Mouse (Mus musculus) ovary, postnatal 36 days (tissue): ENCODE measurements around the gene Parp11.
A peak's percentile ranks its signal among the peaks of the same experiment; 100 is the strongest.
"Not testable (repeated sequence)": the region's sequence is repeated elsewhere in the genome, so short reads cannot be mapped to it uniquely, and the experiment has no call there.

ENCODE experiments used
- DNase-seq: peaks from one replicate; pipeline ENCODE4 v3.0.0; 2022; ENCODE audit warnings: low spot score, mixed read lengths

The Parp11 gene

DNA sequence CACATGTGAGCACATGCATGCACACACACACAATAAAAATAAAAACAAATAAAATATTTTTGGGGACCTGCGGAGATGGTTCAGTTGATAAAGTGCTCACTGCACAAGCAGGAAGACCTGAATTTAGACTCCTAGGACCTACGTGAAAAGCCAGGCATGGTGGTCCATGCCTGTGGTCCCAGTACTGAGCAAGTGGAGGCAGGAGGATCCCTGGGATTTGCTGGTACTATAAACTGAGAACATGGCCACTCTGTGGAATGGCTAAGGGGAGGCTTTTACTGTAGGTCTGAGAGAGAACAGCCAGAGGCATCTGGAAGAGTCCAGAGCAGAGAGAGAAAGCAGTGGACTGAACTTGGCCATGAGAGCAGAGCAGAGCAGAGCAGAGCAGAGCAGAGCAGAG is 48.6 kb downstream of the Parp11 start:
- DNase-seq = no peak

DNA sequence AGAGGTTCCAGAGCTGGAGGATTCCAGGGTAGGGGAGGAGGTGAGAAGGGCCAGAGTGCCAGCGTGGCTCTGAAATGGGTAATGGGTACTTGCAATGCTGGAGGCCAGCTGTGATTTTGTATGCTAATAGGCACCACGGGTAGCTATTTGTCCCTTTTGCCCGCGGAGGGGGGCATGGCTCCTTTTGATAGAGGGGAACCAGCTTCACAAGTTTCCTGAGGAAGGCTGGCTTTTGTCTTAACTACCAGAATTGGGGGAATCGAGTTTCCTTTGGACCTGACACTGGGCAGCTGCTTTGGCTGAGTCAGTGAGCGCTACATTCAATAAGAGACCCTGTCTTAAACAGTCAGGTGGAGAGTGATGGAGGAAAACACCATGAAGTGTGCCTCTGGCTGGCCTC is 49.2 kb downstream of the Parp11 start:
- DNase-seq = no peak

DNA sequence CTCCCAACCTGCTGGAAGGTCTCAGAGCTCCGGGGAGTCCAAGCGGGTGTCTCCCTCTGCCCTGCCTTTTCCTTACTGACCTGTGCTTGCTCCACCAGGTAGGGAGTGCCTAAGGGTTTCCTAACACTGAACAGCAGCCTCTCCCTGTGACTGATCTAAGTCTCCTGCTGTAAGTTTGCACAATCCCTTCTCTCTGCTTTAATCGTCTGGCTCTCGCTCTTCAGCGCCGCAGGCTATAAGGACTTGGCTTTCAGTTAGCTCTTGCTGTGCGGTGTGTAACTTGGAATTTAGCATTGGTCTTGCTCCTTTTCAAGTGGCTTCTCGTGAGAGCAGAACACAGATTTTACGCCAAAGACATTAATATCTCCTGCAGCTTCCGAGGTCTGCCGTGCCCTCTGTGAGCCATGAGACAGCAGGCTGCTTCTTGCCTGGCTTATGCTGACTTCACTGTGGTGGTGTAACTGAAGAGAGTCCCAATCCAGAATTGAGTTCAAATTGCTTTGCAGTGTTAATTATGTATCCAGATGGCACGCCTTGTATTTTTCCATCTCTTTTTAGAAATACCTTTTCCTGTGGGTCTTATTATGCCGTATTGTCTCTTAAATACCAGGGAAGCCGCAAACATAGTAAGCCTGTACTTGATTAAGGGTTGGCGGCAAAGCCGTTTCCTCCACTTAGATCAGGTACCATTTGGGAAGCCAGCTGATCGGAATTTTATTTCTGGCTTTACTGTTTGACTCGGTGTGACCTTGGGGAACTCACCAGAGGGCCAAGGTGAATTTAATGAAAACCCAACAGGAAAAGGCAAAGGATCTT is 50.4 kb downstream of the Parp11 start:
- no peak for DNase-seq

DNA sequence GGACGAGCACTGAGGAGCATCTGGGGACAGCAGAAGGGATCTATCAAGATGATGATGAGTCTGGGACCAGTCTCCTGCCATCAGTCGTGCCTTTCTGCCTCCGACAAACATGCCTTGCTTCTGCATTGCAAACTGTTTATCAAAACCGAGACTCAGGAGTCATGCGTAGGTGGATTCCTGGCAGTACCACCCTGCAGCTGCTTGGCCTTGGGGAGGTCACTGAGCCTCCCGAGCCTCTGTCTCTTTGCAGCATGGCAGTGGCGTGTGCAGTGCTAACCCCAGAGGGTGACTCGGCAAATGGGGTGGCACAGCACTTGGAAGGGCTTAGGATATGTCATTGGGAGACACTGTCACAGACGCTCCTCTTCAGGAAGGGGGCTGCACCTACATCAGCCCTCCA is 53.5 kb downstream of the Parp11 start:
- DNase-seq = peak; percentile 73

DNA sequence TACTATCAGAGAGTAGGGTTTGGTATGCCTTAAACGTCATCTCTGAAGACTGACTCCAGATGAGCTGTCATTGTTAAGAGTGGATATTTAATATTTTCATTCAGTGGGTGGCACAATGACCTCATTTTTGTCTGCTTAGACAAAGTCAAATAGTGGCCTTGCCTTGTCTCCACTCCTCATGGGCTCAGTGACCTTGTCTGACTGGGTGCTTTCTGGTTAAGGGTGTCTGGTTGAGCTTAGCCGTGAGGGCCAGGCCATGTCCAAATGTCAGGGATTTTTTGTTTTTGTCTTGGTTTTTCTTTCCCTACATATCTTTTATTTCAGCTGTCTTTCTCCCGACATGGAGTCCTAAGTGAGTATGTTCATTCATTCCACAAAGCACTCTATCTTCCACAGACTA is 54.2 kb downstream of the Parp11 start:
- peak; percentile 46 for DNase-seq

DNA sequence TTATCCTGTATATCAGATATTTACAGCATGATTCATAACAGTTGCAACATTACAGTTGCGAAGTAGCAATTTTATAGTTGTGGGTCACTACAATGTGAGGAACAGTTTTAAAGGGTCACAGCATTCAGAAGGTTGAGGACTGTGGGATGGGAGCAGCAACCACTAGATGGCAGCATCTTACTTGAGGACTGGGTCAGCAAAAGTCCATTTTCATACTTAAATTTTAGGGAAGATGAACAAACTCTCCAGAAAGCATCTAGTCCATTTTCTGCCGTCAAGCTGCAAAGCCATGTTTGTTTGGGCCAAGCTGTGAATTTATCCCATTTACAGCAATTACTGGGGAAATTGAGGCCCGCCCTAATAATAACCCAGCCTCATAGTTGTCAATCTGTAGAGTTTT is 55.9 kb downstream of the Parp11 start:
- peak; percentile 46 for DNase-seq

DNA sequence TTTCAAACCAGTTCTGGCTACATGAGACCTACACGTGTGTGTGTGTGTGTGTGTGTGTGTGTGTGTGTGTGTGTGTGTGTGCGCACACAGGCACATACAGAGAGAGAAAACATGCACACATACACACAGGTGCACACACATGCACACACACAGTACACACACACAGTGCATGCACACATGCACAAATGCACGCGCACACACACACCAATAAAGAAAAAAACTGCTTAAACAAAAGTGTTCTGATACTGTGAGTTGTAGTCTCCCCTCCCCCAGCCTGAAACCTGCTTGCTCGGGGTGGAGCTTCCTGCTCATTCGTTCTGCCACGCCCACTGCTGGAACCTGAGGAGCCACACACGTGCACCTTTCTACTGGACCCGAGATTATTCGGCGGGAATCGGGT is 67.1 kb downstream of the Parp11 start:
- DNase-seq = not testable (repeated sequence)

DNA sequence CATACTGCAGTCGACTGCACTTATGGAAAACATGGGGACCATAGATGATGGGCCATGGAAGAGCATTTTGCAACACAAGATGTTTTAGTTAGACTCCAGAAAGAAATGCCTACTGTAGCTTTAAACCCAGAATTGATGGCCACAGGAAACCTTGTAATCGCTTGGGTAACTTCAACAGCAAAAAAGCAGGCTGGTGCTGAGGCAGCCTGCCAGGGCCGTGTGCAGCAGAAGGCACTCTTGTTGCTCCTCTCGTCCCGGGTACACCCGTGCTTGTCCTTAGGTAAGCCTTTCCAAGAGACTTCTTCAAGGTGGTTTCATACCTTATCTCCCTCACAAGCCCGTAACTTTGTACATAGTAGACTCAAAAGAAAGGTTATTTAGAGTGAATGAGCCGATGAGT is 74.5 kb downstream of the Parp11 start:
- DNase-seq = no peak

DNA sequence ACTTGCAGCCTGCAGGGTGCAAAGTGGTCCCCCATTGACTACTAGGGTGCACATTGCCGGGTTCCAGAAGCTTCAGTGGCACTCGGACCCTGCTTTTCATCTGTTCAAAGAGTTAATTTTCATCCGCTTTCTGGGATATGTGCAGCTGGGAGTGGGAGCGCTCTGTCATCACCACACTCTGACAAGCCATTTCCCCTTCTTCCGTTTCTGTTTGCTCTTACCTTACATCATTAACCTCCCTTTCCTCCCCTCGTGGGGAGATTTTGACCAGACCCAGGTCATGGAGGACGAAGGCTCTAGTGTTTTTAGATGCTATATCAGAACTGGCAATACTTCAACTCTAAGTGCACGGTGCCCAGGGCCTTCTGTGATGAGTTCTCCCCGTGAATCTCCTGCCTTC is 75.7 kb downstream of the Parp11 start:
- DNase-seq = no peak

DNA sequence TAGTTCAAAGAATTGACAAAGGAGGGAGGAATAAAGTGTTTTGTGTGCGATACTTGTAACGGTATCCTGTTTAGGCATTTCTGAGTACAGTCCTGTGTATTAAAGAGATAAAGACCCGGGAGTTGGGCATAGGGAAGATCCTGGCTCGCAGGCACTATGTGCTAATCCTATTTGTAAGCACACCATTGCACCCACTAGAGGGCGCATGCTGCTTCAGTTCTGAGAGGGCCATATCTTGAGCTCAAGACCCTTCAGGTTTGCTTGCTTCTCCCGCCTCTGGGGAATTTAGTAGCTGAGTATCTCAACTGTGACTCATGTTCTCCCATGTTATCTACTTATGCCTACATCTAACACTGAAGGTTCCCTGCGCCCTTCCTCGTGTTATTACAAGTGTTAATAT is 77.8 kb downstream of the Parp11 start:
- peak; percentile 49 for DNase-seq

DNA sequence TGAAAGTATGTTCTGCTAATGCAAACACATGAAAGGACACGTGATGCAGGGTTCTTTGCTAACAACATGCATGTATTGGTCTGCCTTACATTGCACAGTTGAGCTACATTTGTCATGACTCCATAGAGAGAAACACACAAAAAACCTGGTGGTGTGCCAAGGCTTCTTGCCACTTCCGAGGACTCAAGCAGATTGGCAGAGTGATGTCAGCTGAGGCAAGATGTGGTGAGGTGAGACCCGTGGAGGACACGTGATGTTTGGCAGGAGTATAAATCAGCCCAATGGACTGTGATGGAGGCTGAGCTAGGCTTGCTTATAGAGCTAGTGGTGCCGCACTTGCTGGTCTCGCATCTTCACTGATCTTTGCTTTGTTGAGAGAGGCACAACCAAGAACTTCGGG is 82.0 kb downstream of the Parp11 start:
- no peak for DNase-seq

DNA sequence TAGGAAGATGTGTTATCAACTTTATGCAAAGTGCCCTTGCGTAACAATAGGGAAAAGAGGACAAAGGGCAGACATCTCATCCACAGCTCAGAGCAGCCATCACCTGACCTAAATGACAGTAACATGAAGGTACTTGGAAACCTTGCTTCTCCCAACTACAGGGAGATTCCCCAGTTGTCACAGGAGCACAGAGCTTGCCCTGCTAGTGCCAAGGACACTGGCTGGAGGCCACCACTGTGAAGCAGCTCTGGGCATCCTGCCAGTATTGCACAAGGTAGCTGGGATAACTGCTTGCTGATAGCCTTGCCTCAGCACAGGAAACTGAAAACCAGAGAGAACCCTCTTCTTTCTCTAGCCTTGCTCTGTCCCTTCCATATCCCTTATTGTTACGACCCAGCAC is 82.8 kb downstream of the Parp11 start:
- DNase-seq = peak; percentile 88

DNA sequence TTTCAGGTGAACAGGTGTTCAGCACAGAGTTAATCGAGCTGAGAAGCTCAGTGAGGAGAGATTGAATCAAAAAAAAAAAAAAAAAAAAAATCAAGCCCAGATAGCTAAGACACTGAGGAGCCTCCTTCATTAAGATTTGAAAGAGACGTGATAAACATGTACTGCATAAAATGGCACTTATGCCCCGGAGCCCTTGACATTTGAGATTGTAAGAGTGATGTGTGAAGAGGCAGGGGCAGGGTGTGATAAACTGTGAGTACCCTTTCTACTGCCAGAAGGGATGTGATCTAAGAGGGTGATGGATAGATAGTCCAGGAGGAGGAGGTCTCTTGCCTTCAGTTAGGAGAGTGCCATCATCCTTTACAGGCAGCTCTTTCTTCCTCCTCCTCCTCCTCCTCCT is 83.6 kb downstream of the Parp11 start:
- DNase-seq = no peak

DNA sequence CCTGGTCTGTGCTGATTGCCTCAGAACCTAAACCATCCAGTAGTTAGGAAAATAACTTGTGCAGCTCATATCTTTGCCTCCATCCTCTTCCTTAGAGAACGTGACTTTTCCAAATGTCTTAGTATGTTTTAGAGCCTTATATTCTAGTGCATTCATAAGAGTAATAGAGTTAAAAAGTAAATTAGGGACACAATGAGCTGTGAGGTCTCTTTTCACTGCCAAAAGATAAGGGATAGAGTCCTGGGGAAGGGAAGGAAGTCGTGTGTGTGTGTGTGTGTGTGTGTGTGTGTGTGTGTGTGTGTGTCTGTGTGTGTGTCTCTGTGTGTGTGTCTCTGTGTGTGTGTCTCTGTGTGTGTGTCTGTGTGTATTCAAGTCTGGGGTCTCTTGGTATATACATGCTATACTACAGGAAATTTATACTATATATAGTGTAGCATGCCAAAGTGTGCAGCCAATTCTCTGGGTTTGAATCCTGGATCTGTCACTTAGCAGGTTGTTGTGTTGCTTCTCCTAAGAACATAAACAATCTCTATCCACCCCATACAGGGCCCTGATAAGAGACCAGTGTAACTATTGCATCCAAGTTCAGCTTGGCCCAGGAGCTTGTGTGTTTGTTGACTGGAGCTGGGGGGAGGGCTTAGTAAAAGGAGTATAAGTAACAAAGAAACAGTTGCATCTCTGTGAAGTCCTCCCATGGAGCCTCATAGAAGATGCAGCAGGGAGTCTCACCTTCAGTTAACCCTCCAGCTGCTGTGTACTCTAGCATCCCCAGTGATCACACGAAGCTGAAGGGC is 85.0 kb downstream of the Parp11 start:
- no peak for DNase-seq

DNA sequence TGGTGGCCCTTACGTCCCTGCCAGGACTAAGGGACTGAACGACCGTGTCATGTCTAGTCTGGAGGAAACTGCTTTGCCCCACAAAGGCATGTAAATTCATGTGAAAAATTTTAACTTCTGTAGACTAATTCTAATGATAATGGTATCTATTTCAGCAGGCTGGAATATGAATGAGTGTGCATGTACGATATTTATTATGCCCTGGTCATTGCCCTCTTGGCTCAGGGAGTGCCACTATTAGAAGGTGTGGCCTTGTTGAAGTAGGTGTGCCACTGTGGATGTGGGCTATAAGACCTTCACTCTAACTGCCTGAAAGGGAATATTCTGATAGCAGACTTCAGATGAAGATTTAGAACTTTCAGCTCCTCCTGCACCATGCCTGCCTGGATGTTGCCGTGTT is 85.7 kb downstream of the Parp11 start:
- no peak for DNase-seq

DNA sequence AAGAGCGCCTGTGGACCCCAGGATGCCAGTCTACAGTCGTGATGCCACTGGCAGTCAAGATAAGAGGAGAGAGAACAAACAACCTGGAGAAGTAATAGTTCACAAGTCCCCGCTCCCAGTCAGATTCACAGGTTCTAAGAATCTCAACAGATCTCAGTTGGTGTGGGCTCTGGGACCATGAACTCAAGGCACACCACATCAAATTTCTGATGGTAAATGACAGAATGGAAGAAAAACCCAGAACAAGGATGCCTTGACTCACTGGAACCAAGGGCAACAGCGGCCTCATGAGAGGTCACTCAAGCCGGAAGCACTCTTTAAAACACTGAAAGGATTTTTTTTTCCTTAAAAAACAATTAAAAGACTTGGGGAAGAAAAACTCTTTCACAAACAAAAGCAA is 87.1 kb downstream of the Parp11 start:
- no peak for DNase-seq

DNA sequence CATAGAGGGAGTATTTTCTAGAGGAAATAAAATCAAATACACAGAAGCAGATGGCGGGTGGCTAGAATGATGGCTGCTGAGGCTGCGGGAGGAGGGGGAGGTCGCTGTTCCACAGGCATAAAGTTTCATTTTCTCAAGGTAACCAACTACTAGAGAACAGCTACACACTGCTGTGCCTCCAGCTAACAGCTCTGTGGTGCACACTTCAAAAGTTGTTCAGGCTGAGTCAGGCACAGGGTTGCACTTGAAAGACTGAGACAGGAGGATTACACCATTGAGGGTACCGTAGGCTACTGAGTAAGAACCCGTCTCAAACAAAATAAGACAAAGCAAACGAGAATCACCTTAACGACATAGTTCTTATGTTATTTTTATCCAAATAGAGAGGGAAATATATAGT is 90.4 kb downstream of the Parp11 start:
- DNase-seq = no peak

DNA sequence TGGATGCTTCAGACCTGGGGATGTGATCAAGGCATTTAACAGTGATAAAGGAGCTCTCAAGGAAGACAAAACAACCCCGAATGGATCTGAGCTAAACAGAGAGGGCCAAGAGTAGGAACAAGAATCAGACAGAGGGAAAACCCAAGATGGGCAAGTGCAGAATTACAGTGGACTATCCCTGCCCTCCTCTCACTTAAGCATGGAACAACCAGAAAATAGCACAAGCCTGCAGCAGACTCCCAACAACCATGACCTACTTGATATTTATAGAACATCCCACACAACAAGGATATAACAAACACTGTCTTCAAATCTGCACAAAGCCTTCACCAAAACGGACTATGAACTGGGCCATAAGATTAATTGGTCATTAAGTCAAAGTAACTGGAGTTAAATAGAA is 91.5 kb downstream of the Parp11 start:
- no peak for DNase-seq

DNA sequence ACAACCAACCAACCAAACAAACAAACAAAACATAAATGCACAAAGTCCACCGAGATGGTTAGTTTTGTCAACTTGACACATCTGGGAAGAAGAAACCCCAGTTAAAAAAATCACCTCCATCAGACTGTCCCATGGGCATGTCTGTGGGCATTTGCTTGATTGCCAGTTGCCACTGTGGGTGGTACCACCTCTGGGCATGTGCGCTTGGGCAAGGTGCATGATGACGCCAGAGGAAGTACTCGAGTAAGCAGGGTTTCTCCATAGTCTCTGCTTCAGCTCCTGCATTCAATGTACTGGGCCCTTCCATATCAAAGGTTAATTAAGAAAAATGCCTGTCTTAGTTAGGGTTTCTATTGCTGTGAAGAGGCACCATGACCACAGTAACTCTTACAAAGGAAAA is 92.6 kb downstream of the Parp11 start:
- no peak for DNase-seq

DNA sequence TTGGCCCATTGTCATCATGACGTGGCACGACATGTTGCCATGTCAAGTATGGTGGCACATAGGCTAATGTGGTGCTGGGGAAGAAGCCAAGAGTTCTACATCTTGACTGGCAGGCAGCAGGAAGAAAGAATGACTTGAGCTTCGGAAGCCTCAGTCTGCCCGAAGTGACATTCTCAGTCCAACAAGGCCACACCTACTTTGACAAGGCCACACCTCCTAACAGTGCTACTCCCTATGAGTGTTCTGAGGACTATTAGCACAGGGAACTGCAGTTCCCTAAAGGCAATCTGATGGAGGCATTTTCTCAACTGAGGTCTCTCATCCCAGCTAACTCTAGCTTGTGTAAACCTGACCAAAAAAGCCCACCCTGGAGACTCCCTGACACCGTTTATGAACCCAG is 93.0 kb downstream of the Parp11 start:
- DNase-seq = no peak

DNA sequence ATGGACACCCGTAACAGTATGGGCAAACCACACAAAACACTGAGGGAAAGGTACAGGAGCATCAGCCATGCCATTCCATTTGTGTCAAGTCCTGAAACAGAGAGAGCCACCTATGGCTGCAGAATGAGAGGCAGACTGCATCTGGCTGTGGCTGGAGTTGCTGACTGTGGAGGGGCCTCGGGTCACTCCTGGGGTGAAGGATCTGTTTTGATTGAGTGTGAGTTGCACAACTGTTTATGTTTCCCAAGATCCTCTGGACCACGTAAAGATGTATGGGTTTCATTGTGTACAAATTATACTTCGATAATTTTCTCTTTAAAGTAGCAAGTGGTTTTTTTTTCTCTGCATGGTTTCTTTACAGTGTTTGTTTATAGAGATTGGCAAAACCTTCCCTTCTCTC is 93.9 kb downstream of the Parp11 start:
- no peak for DNase-seq

DNA sequence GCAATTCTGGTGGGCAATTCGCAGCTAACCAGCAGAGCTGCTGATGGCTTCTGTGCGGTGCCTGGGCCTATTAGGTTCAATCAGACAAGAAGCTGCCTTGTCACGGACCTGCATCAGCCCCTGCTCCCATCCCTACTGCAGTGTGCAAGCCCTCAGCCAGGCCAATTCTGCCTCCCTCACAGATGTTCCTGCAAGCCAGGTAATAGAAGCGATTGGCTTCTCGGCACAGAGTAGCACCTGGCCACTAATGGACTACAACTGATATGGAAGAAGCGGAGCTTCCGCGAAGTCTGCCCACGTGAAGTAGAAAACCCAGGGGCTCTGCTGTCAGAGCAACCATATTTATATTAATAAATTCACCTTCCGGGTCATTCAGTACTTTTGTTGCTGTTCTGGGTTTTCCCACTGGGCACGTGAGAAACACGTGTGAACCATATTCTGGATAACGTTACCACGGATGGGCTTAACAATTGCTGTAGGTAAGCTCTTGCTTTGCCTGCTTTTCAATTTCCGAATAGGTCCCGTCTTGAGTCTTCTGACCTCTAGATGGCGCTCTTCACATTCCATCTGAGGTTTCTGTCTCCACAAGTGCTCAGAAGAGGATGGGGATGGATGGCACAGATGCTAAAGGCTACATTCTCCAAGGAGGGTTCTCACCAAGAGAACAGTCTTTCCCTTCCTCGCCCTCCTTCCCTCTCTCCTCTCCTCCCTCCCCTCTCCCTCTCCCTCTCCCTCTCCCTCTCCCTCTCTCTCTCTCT is 95.2 kb downstream of the Parp11 start:
- DNase-seq = no peak
